In the genomic region with DNA sequence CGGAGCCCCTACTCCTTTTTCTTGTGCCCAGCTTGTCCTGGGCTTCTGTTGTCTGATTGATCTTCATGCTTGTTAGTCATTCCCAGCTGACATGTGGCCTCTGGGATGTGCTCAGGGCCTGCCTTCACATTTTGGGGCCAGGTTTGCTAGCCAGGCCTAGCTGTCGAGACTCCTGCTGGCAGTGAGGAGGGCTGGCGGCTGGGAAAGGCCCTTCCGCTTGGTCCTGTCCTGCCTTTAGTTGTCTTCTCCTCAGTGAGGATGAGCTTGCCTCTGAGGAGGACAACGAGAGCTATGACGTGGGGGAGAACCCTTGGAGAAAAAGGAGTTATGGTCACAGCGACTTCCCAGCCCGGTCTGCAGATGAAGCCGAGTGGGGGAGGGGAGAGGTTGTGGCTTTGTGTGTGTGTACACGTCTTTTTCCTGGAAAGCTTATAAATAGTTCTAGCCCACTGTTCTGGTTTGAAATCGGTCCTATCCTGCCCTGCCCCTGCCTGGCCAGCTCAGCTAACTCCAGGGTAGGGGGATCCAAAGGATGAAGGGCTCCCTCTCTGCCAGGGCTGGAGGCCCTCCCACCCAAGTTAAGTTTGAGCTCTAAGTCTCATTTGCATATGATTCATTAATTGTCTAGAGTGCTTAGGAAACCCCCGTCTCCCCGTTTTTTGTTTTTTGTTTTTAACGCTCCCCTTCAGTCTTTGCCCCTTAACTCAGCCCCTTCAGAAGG, we compare ENCODE assay signal across 8 mouse cellular contexts. TPM values are rescaled to one million over a fixed set of nuclear protein-coding genes. Genes with fewer than 3 reads are reported as not detected.
A peak's percentile ranks its signal among the peaks of the same experiment; 100 is the strongest.
DNase-seq lines count a peak whose midpoint lies in the region; ATAC-seq and TF ChIP-seq lines count a peak whose summit lies in the region.

No protein-coding gene starts in this region.

- H3K4me2 ChIP-seq in forebrain, embryonic 11.5 days (ENCODE audit: low read depth, low read length, severe bottlenecking): no peak overlapping the region
- peak overlapping the region; percentile 96 for H3K4me2 ChIP-seq in intestine, postnatal 0 days (replicated peaks; ENCODE audit: low read depth)
- H3K4me2 ChIP-seq in midbrain, embryonic 15.5 days: no peak overlapping the region; the same call in 1 of the 2 replicates

- no peak for TF ChIP-seq CTCF in C2C12 (IDR thresholded peaks at IDR 0.05; ENCODE audit: control insufficient read depth, insufficient read depth, insufficient read length)
- TF ChIP-seq CTCF in intestine, postnatal 0 days (IDR thresholded peaks at IDR 0.05; ENCODE audit: low read depth): peak; percentile 11; the same call in 1 of the 2 replicates

- peaks cover 10% of the 10 kb centered on the region for H3K36me3 ChIP-seq in C2C12 (ENCODE audit: control insufficient read depth, insufficient read depth)
- H3K36me3 ChIP-seq in forebrain, embryonic 11.5 days (ENCODE audit: control insufficient read depth, insufficient read depth, low read length): no peaks in the 10 kb centered on the region
- H3K36me3 ChIP-seq in intestine, postnatal 0 days (ENCODE audit: control insufficient read depth, insufficient read depth): no peaks in the 10 kb centered on the region
- H3K36me3 ChIP-seq in midbrain, embryonic 15.5 days (replicated peaks): no peaks in the 10 kb centered on the region

- peak; percentile 48 to 58 for DNase-seq in heart, adult 18-20 months
- DNase-seq in heart, adult 9 months (ENCODE audit: low spot score in 2 of 2): no peak
- no peak for DNase-seq in forebrain, embryonic 11.5 days (ENCODE audit: low spot score)
- no peak for DNase-seq in layer of hippocampus, adult 18-20 months (ENCODE audit: low spot score in 2 of 2)
- no peak for DNase-seq in right cerebral cortex, postnatal 36 days (ENCODE audit: low spot score in 2 of 2)

- H3K27me3 ChIP-seq in C2C12 (ENCODE audit: control insufficient read depth, insufficient read depth, insufficient read length): no peaks in the 10 kb centered on the region
- no peaks in the 10 kb centered on the region for H3K27me3 ChIP-seq in forebrain, embryonic 11.5 days (ENCODE audit: control insufficient read depth, insufficient read depth, low read length)
- H3K27me3 ChIP-seq in intestine, postnatal 0 days (replicated peaks; ENCODE audit: control insufficient read depth, insufficient read depth, low read length): no peaks in the 10 kb centered on the region
- H3K27me3 ChIP-seq in midbrain, embryonic 15.5 days (replicated peaks): peaks cover 2% of the 10 kb centered on the region; the same call in 1 of the 2 replicates

- H3K4me1 ChIP-seq in forebrain, embryonic 11.5 days (replicated peaks; ENCODE audit: control insufficient read depth, insufficient read depth, low read length): peaks cover 33% of the 10 kb centered on the region
- peaks cover 41% of the 10 kb centered on the region for H3K4me1 ChIP-seq in intestine, postnatal 0 days (replicated peaks; ENCODE audit: control insufficient read depth, insufficient read depth, low read length)
- peaks cover 57% of the 10 kb centered on the region for H3K4me1 ChIP-seq in midbrain, embryonic 15.5 days

- H3K79me2 ChIP-seq in C2C12 (ENCODE audit: control insufficient read depth, insufficient read depth): peaks cover 98% of the 10 kb centered on the region

- 35% methylated on average over 14 of the region's 14 CpGs for WGBS in forebrain, embryonic 11.5 days
- whole genome bisulfite sequencing in intestine, postnatal 0 days: 50% methylated on average over 14 of the region's 14 CpGs
- WGBS in midbrain, embryonic 15.5 days: 28% methylated on average over 14 of the region's 14 CpGs

- no peaks in the 10 kb centered on the region for H3K9me3 ChIP-seq in forebrain, embryonic 11.5 days (ENCODE audit: control insufficient read depth, low read length)
- H3K9me3 ChIP-seq in intestine, postnatal 0 days (ENCODE audit: control insufficient read depth): no peaks in the 10 kb centered on the region
- H3K9me3 ChIP-seq in midbrain, embryonic 15.5 days: no peaks in the 10 kb centered on the region

- peak overlapping the region; percentile 14 for H3K4me3 ChIP-seq in C2C12 (ENCODE audit: insufficient read depth, poor library complexity, severe bottlenecking)
- H3K4me3 ChIP-seq in forebrain, embryonic 11.5 days (ENCODE audit: low read depth, low read length): no peak overlapping the region
- H3K4me3 ChIP-seq in intestine, postnatal 0 days (ENCODE audit: low read depth, low read length): no peak overlapping the region
- H3K4me3 ChIP-seq in midbrain, embryonic 15.5 days: no peak overlapping the region

- peaks cover 81% of the 10 kb centered on the region for H3K79me3 ChIP-seq in C2C12 (ENCODE audit: low read depth)

- peak overlapping the region; percentile 37; the same call in 1 of the 2 replicates for H3K9ac ChIP-seq in forebrain, embryonic 11.5 days (ENCODE audit: low read length)
- no peak overlapping the region for H3K9ac ChIP-seq in intestine, postnatal 0 days (ENCODE audit: low read depth, low read length)
- H3K9ac ChIP-seq in midbrain, embryonic 15.5 days: no peak overlapping the region

- no peak for ATAC-seq in forebrain, embryonic 11.5 days (replicated peaks; ENCODE audit: low FRiP score)
- no peak for ATAC-seq in intestine, postnatal 0 days
- ATAC-seq in midbrain, embryonic 15.5 days (replicated peaks): no peak

- peak overlapping the region; percentile 49 for H3ac ChIP-seq in C2C12 (ENCODE audit: control insufficient read depth, insufficient read length, low read depth)

- peak overlapping the region; percentile 41 for H3K27ac ChIP-seq in forebrain, embryonic 11.5 days (ENCODE audit: low read depth, low read length)
- H3K27ac ChIP-seq in intestine, postnatal 0 days (ENCODE audit: low read depth, low read length): peak overlapping the region; percentile 52
- peak overlapping the region; percentile 26; the same call in 1 of the 2 replicates for H3K27ac ChIP-seq in midbrain, embryonic 15.5 days

TF ChIP-seq in C2C12, 6 proteins besides CTCF, POLR2A, EP300 and RAD21:
- TF ChIP-seq FOSL1 (IDR thresholded peaks at IDR 0.05; ENCODE audit: insufficient read depth, low read length, poor library complexity, severe bottlenecking) (no peak), MYOG (IDR thresholded peaks at IDR 0.05; ENCODE audit: control insufficient read depth, extremely low read depth, insufficient read length) (no peak), MAX (IDR thresholded peaks at IDR 0.05) (no peak), MYOD1 (IDR thresholded peaks at IDR 0.05; ENCODE audit: control insufficient read depth, insufficient read length, low read depth) (no peak)

RNA-seq across cellular contexts. Expression of gene Rara, which starts 16.3 kb away (rescaled TPM):
- 10 to 100 TPM in 1 of 2 experiments, 1 to 10 TPM in 1; 8.7 to 10.1 TPM for total RNA-seq in heart, adult 18-20 months (2021)
- 31.9 TPM for polyA plus RNA-seq in C2C12 (2012; fragmentation: generic; extraction: Trizol)
- 23.3 and 25.2 TPM in 2 replicates for polyA plus RNA-seq in forebrain, embryonic 11.5 days (2014; fragmentation: Nextera tagmentation; extraction: Ambion mirVana)
- polyA plus RNA-seq in intestine, postnatal 0 days (2015; fragmentation: Nextera tagmentation; extraction: Ambion mirVana): 22.2 and 22.4 TPM in 2 replicates
- polyA plus RNA-seq in midbrain, embryonic 15.5 days (2015; fragmentation: Nextera tagmentation; extraction: Ambion mirVana): 9.7 and 10.5 TPM in 2 replicates
- 10 to 100 TPM; 18.3 to 26.6 TPM for total RNA-seq in layer of hippocampus, adult 18-20 months (2021)

RNA-seq across cellular contexts. Expression of gene Cdc6, which starts 36.3 kb away (rescaled TPM):
- under 1 TPM; 0.40 to 0.41 TPM for total RNA-seq in heart, adult 18-20 months (2021)
- polyA plus RNA-seq in C2C12 (2012; fragmentation: generic; extraction: Trizol): 24.1 TPM
- 52.8 and 54.7 TPM in 2 replicates for polyA plus RNA-seq in forebrain, embryonic 11.5 days (2014; fragmentation: Nextera tagmentation; extraction: Ambion mirVana)
- polyA plus RNA-seq in intestine, postnatal 0 days (2015; fragmentation: Nextera tagmentation; extraction: Ambion mirVana): 4.0 and 4.5 TPM in 2 replicates
- polyA plus RNA-seq in midbrain, embryonic 15.5 days (2015; fragmentation: Nextera tagmentation; extraction: Ambion mirVana): 3.9 and 4.2 TPM in 2 replicates
- total RNA-seq in layer of hippocampus, adult 18-20 months (2021): under 1 TPM; 0.36 to 0.79 TPM

RNA-seq across cellular contexts. Expression of gene Gjd3, which starts 38.9 kb away (rescaled TPM):
- under 1 TPM; 0.36 to 0.45 TPM for total RNA-seq in heart, adult 18-20 months (2021)
- polyA plus RNA-seq in C2C12 (2012; fragmentation: generic; extraction: Trizol): not detected
- polyA plus RNA-seq in forebrain, embryonic 11.5 days (2014; fragmentation: Nextera tagmentation; extraction: Ambion mirVana): 0.23 TPM in 1 of 2 replicates, not detected in the other
- polyA plus RNA-seq in intestine, postnatal 0 days (2015; fragmentation: Nextera tagmentation; extraction: Ambion mirVana): 0.61 and 0.80 TPM in 2 replicates
- 1.4 and 2.4 TPM in 2 replicates for polyA plus RNA-seq in midbrain, embryonic 15.5 days (2015; fragmentation: Nextera tagmentation; extraction: Ambion mirVana)
- 1 to 10 TPM in 1 of 2 experiments, under 1 TPM in 1; 0.52 to 1.2 TPM for total RNA-seq in layer of hippocampus, adult 18-20 months (2021)

Comparison
In these comparisons a context has a peak if more than half of its experiments do, and no peak if none do; other contexts are left out.
1. DNase-seq: peak in heart, adult 18-20 months (2 of 2); none in heart, adult 9 months (0 of 2), forebrain, embryonic 11.5 days (single experiment), layer of hippocampus, adult 18-20 months (0 of 2) and right cerebral cortex, postnatal 36 days (0 of 2).
2. Peak in every context shown above with its lines, with median percentiles within 50 percentile points of each other: H3K27ac ChIP-seq.